Mouse (Mus musculus) hindbrain, embryonic 16.5 days (tissue): ENCODE results near the gene Gm9639. TPM values are rescaled to one million over a fixed set of nuclear protein-coding genes. Genes with fewer than 3 reads are reported as not detected.
"Not testable (repeated sequence)": the region's sequence is repeated elsewhere in the genome, so short reads cannot be mapped to it uniquely, and the experiment has no call there.

Source experiments
- ATAC-seq: fragments of 200-750 bp; cut with Nextera tagmentation; 2 replicates; pipeline ENCODE4 v1.8.0; 2017; ENCODE audit warnings: moderate TSS enrichment, moderate library complexity
- H3K27ac ChIP-seq: fragments of 300-500 bp; sonication (generic); 2 replicates; pipeline ENCODE4 v1.5.1; 2014; ENCODE audit warnings: low read depth, mild to moderate bottlenecking, control low read depth, low read length, moderate library complexity
- H3K27me3 ChIP-seq: fragments of 300-500 bp; sonication (generic); replicated peaks from 2 replicates; pipeline ENCODE4 v1.6.1; 2014; ENCODE audit warnings: low read length; ENCODE audit not compliant: control insufficient read depth, insufficient read depth
- H3K36me3 ChIP-seq: fragments of 300-500 bp; sonication (generic); 2 replicates; pipeline ENCODE4 v1.6.1; 2014; ENCODE audit warnings: mild to moderate bottlenecking, low read length, moderate library complexity, mixed read lengths; ENCODE audit not compliant: control insufficient read depth, insufficient read depth
- H3K4me1 ChIP-seq: fragments of 300-500 bp; sonication (generic); 2 replicates; pipeline ENCODE4 v1.6.1; 2014; ENCODE audit warnings: low read depth, low read length; ENCODE audit not compliant: control insufficient read depth, insufficient read depth
- H3K4me2 ChIP-seq: fragments of 300-500 bp; sonication (generic); 2 replicates; pipeline ENCODE4 v1.6.1; 2014; ENCODE audit warnings: mild to moderate bottlenecking, low read length, control low read depth, moderate library complexity
- H3K4me3 ChIP-seq: fragments of 300-500 bp; sonication (generic); 2 replicates; pipeline ENCODE4 v1.5.1; 2014; ENCODE audit warnings: mild to moderate bottlenecking, low read length, control low read depth, moderate library complexity
- H3K9ac ChIP-seq: fragments of 300-500 bp; sonication (generic); 2 replicates; pipeline ENCODE4 v1.6.1; 2014; ENCODE audit warnings: low read depth, mild to moderate bottlenecking, control low read depth, low read length, moderate library complexity
- H3K9me3 ChIP-seq: fragments of 300-500 bp; sonication (generic); 2 replicates; pipeline ENCODE4 v1.6.1; 2014; ENCODE audit warnings: mild to moderate bottlenecking, low read length, moderate library complexity; ENCODE audit not compliant: control insufficient read depth
- WGBS: fragments of 180-500 bp; shearing (Covaris S2); extraction: QIAGEN DNeasy Blood & Tissue Kit; methylation state at CpG from one replicate; pipeline ENCODE4 v1.1.7; 2014; 5-methylcytosine and 5-hydroxymethylcytosine counted together
- polyA plus RNA-seq: library from polyadenylated mRNA; unstranded; fragments of >200 nt; fragmentation: Nextera tagmentation; extraction: Ambion mirVana; gene quantifications from 2 replicates; pipeline ENCODE4 v1.2.1, GENCODE M21; 2015

Gene Gm9639
- polyA plus RNA-seq, 1 experiment from 2014 or later = not detected

- 70% methylated on average over 2 of the region's 3 CpGs for WGBS
- not testable (repeated sequence) for H3K27me3 ChIP-seq, H3K4me2 ChIP-seq, H3K9ac ChIP-seq, H3K4me3 ChIP-seq, H3K36me3 ChIP-seq, ATAC-seq, H3K27ac ChIP-seq, H3K4me1 ChIP-seq, H3K9me3 ChIP-seq
These were observed 22.7 kb downstream of the Gm9639 start for GRCm38 (mm10) chr10:77772142-77772541.

DNA sequence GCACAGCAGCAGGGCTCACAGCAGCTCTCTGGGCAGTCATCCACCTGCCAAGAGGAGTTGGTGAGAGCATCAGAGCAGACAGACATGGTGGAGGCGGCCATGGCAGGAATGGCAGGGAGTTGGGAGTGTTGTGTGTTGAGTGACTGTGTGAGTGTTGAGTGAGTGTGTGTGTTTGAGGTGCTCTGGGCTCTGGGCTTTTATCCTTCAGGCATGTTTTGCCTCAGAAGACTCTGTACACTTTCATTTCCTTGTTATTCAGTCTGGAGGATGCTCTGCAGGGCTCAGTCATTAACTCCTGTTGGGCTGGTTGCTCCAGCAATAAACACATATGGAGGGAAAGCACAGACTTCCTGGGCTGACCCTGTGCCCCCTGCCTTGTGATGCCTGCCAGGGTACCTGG, 23.7 kb downstream of the Gm9639 start, which contains the start of gene Gm3238:
TSS of gene Gm3238 (minus strand) at position 101 of the 400 bp plus-strand sequence.
- WGBS = no CpG with 5 or more reads among the region's 1 CpGs
- not testable (repeated sequence) for ATAC-seq, H3K9me3 ChIP-seq

DNA sequence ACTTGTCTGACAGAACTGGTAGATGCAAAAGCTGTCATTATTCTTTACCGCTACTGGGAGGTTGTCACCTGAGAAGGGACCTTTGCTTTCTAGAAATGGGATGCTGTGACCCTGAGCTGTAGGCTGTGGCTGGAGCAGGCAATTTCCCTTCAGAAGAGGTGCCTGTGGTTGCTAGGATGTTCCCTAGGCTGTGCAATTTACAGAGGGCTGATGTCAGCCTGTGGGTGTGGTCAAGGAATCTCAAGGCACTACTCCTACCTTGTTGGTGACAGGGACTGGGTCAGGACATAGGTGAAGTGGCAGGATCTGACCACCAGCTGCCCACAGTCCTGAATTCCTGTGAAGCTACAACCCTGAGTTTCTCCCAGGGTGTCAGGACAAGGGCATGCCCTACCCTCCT, 25.1 kb downstream of the Gm9639 start:
- Histone ChIP-seq H3K4me2 (no peak overlapping the region), H3K27me3 (no peaks in the 10 kb centered on the region), H3K27ac (no peak overlapping the region), H3K9ac (no peak overlapping the region), H3K9me3 (no peaks in the 10 kb centered on the region), H3K36me3 (no peaks in the 10 kb centered on the region), H3K4me1 (no peaks in the 10 kb centered on the region), H3K4me3 (no peak overlapping the region)
- no peak for ATAC-seq
- WGBS = 90% methylated on average over 1 of the region's 1 CpGs

More for the DNA sequence above, 23.7 kb downstream of the Gm9639 start, which contains the start of gene Gm3238:
- H3K27ac ChIP-seq, H3K4me1 ChIP-seq, H3K4me3 ChIP-seq, H3K27me3 ChIP-seq, H3K4me2 ChIP-seq, H3K9ac ChIP-seq, H3K36me3 ChIP-seq: not testable (repeated sequence)

DNA sequence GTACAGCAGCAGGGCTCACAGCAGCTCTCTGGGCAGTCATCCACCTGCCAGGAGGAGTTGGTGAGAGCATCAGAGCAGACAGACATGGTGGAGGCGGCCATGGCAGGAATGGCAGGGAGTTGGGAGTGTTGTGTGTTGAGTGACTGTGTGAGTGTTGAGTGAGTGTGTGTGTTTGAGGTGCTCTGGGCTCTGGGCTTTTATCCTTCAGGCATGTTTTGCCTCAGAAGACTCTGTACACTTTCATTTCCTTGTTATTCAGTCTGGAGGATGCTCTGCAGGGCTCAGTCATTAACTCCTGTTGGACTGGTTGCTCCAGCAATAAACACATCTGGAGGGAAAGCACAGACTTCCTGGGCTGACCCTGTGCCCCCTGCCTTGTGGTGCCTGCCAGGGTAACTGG, 35.3 kb downstream of the Gm9639 start, which contains the start of gene Gm3233:
TSS of gene Gm3233 (minus strand) at position 101 of the 400 bp plus-strand sequence.
- ATAC-seq, H3K4me1 ChIP-seq, H3K9ac ChIP-seq, H3K27ac ChIP-seq, H3K4me2 ChIP-seq, H3K9me3 ChIP-seq, H3K36me3 ChIP-seq, H3K27me3 ChIP-seq, H3K4me3 ChIP-seq: not testable (repeated sequence)
- WGBS = no CpG with 5 or more reads among the region's 1 CpGs

GRCm38 (mm10) chr10:77753448-77753847, 41.4 kb downstream of the Gm9639 start:
- Histone ChIP-seq H3K9me3 (no peaks in the 10 kb centered on the region), H3K4me3 (no peak overlapping the region), H3K4me1 (no peaks in the 10 kb centered on the region), H3K9ac (no peak overlapping the region), H3K4me2 (no peak overlapping the region), H3K27ac (no peak overlapping the region), H3K27me3 (no peaks in the 10 kb centered on the region), H3K36me3 (no peaks in the 10 kb centered on the region)
- no peak for ATAC-seq

GRCm38 (mm10) chr10:77752312-77752711, 42.6 kb downstream of the Gm9639 start:
- WGBS = 55% methylated on average over 3 of the region's 3 CpGs
- not testable (repeated sequence) for H3K27me3 ChIP-seq, ATAC-seq, H3K4me2 ChIP-seq, H3K9me3 ChIP-seq, H3K9ac ChIP-seq, H3K36me3 ChIP-seq, H3K4me1 ChIP-seq, H3K4me3 ChIP-seq, H3K27ac ChIP-seq

DNA sequence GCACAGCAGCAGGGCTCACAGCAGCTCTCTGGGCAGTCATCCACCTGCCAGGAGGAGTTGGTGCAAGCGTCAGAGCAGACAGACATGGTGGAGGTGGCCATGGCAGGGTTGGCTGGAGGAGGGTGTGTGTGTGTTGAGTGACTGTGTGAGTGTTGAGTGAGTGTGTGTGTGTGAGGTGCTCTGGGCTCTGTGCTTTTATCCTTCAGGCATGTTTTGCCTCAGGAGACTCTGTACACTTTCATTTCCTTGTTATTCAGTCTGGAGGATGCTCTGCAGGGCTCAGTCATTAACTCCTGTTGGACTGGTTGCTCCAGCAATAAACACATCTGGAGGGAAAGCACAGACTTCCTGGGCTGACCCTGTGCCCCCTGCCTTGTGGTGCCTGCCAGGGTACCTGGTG, 43.6 kb downstream of the Gm9639 start, which contains the start of gene Gm9736:
TSS of gene Gm9736 (minus strand) at position 101 of the 400 bp plus-strand sequence.
- not testable (repeated sequence) for ATAC-seq, H3K27ac ChIP-seq, H3K36me3 ChIP-seq, H3K9ac ChIP-seq, H3K27me3 ChIP-seq, H3K4me1 ChIP-seq, H3K4me2 ChIP-seq, H3K4me3 ChIP-seq, H3K9me3 ChIP-seq
- 80% methylated on average over 1 of the region's 1 CpGs for WGBS

GRCm38 (mm10) chr10:77750686-77751085, 44.2 kb downstream of the Gm9639 start:
- ATAC-seq = not testable (repeated sequence)

More at GRCm38 (mm10) chr10:77750686-77751085, 44.2 kb downstream of the Gm9639 start:
- H3K4me3 ChIP-seq, H3K9ac ChIP-seq, H3K27ac ChIP-seq, H3K4me1 ChIP-seq, H3K27me3 ChIP-seq, H3K36me3 ChIP-seq, H3K4me2 ChIP-seq, H3K9me3 ChIP-seq: not testable (repeated sequence)
- WGBS = 53% methylated on average over 1 of the region's 1 CpGs
